Mouse (Mus musculus): ENCODE measurements around the gene Etv6. TPM values are rescaled to one million over a fixed set of nuclear protein-coding genes. Genes with fewer than 3 reads are reported as not detected.

Gene Etv6
- polyA plus RNA-seq, 1 experiment from 2014 or later: 5.3 TPM

GRCm38 (mm10) chr6:134102396-134102795 lies 66.9 kb downstream of the Etv6 start:
- no peak overlapping the region for H3K27ac ChIP-seq (replicated peaks)
- WGBS: 97% methylated on average over 1 of the region's 1 CpGs
- no peak overlapping the region for H3K4me2 ChIP-seq
- H3K9me3 ChIP-seq: no peaks in the 10 kb centered on the region
- ATAC-seq (ENCODE audit: low FRiP score, low read depth): no peak
- no peak overlapping the region for H3K9ac ChIP-seq
- H3K27me3 ChIP-seq: no peaks in the 10 kb centered on the region
- no peak overlapping the region for H3K4me3 ChIP-seq
- no peaks in the 10 kb centered on the region for H3K36me3 ChIP-seq
- H3K4me1 ChIP-seq (replicated peaks): peaks cover 7% of the 10 kb centered on the region

- H3K27me3 ChIP-seq: no peaks in the 10 kb centered on the region
- H3K4me3 ChIP-seq: no peak overlapping the region
- 92% methylated on average over 8 of the region's 8 CpGs for WGBS
- no peak for ATAC-seq (ENCODE audit: low FRiP score, low read depth)
- H3K9ac ChIP-seq: no peak overlapping the region
- no peak overlapping the region for H3K4me2 ChIP-seq
- H3K4me1 ChIP-seq (replicated peaks): peaks cover 7% of the 10 kb centered on the region
- no peak overlapping the region for H3K27ac ChIP-seq (replicated peaks)
- no peaks in the 10 kb centered on the region for H3K36me3 ChIP-seq
- no peaks in the 10 kb centered on the region for H3K9me3 ChIP-seq
Observed at GRCm38 (mm10) chr6:134103519-134103918, 68.0 kb downstream of the Etv6 start.

- H3K27ac ChIP-seq (replicated peaks): no peak overlapping the region
- no peaks in the 10 kb centered on the region for H3K27me3 ChIP-seq
- H3K4me2 ChIP-seq: no peak overlapping the region
- H3K9ac ChIP-seq: no peak overlapping the region
- no peaks in the 10 kb centered on the region for H3K36me3 ChIP-seq
- H3K9me3 ChIP-seq: no peaks in the 10 kb centered on the region
- H3K4me1 ChIP-seq (replicated peaks): peaks cover 7% of the 10 kb centered on the region
- no peak for ATAC-seq (ENCODE audit: low FRiP score, low read depth)
- 64% methylated on average over 15 of the region's 15 CpGs for WGBS
- H3K4me3 ChIP-seq: no peak overlapping the region
Observed at GRCm38 (mm10) chr6:134105514-134106201, 70.2 kb downstream of the Etv6 start.

GRCm38 (mm10) chr6:134107696-134108095 lies 72.2 kb downstream of the Etv6 start:
- H3K9me3 ChIP-seq: no peaks in the 10 kb centered on the region
- H3K4me2 ChIP-seq: no peak overlapping the region
- H3K27ac ChIP-seq (replicated peaks): no peak overlapping the region
- no peak overlapping the region for H3K9ac ChIP-seq
- 77% methylated on average over 7 of the region's 7 CpGs for WGBS
- no peaks in the 10 kb centered on the region for H3K27me3 ChIP-seq
- peaks cover 7% of the 10 kb centered on the region for H3K4me1 ChIP-seq (replicated peaks)
- H3K4me3 ChIP-seq: no peak overlapping the region
- no peaks in the 10 kb centered on the region for H3K36me3 ChIP-seq
- ATAC-seq (ENCODE audit: low FRiP score, low read depth): no peak

- H3K4me1 ChIP-seq (replicated peaks): peaks cover 7% of the 10 kb centered on the region
- H3K27me3 ChIP-seq: no peaks in the 10 kb centered on the region
- H3K9ac ChIP-seq: no peak overlapping the region
- WGBS: 100% methylated on average over 1 of the region's 1 CpGs
- H3K36me3 ChIP-seq: no peaks in the 10 kb centered on the region
- H3K27ac ChIP-seq (replicated peaks): no peak overlapping the region
- no peak for ATAC-seq (ENCODE audit: low FRiP score, low read depth)
- H3K9me3 ChIP-seq: no peaks in the 10 kb centered on the region
- no peak overlapping the region for H3K4me3 ChIP-seq
- H3K4me2 ChIP-seq: no peak overlapping the region
Observed at GRCm38 (mm10) chr6:134109675-134110074, 74.2 kb downstream of the Etv6 start.

- no peak for ATAC-seq (ENCODE audit: low FRiP score, low read depth)
- no peaks in the 10 kb centered on the region for H3K9me3 ChIP-seq
- H3K9ac ChIP-seq: no peak overlapping the region
- no peak overlapping the region for H3K4me3 ChIP-seq
- H3K4me2 ChIP-seq: no peak overlapping the region
- 96% methylated on average over 5 of the region's 5 CpGs for WGBS
- H3K27me3 ChIP-seq: no peaks in the 10 kb centered on the region
- no peak overlapping the region for H3K27ac ChIP-seq (replicated peaks)
- no peaks in the 10 kb centered on the region for H3K36me3 ChIP-seq
- H3K4me1 ChIP-seq (replicated peaks): peaks cover 7% of the 10 kb centered on the region
Observed at GRCm38 (mm10) chr6:134110206-134110605, 74.7 kb downstream of the Etv6 start.

- 95% methylated on average over 8 of the region's 8 CpGs for WGBS
- Histone ChIP-seq H3K27ac (replicated peaks) (no peak overlapping the region), H3K9me3 (no peaks in the 10 kb centered on the region), H3K9ac (no peak overlapping the region), H3K4me1 (replicated peaks) (no peaks in the 10 kb centered on the region), H3K36me3 (no peaks in the 10 kb centered on the region), H3K27me3 (no peaks in the 10 kb centered on the region), H3K4me3 (no peak overlapping the region), H3K4me2 (no peak overlapping the region)
- no peak for ATAC-seq (ENCODE audit: low FRiP score, low read depth)
Observed at GRCm38 (mm10) chr6:134111599-134111998, 76.1 kb downstream of the Etv6 start.

- 96% methylated on average over 8 of the region's 8 CpGs for WGBS
Observed at GRCm38 (mm10) chr6:134112753-134113152, 77.3 kb downstream of the Etv6 start.

GRCm38 (mm10) chr6:134113168-134113567 lies 77.7 kb downstream of the Etv6 start:
- no peaks in the 10 kb centered on the region for H3K36me3 ChIP-seq
- 86% methylated on average over 2 of the region's 2 CpGs for WGBS
- H3K9me3 ChIP-seq: no peaks in the 10 kb centered on the region
- H3K4me3 ChIP-seq: no peak overlapping the region
- H3K9ac ChIP-seq: no peak overlapping the region
- no peaks in the 10 kb centered on the region for H3K4me1 ChIP-seq (replicated peaks)
- H3K27me3 ChIP-seq: no peaks in the 10 kb centered on the region
- H3K27ac ChIP-seq (replicated peaks): no peak overlapping the region
- no peak for ATAC-seq (ENCODE audit: low FRiP score, low read depth)
- H3K4me2 ChIP-seq: no peak overlapping the region

More at GRCm38 (mm10) chr6:134112753-134113152, 77.3 kb downstream of the Etv6 start:
- H3K27ac ChIP-seq (replicated peaks): no peak overlapping the region
- H3K9ac ChIP-seq: no peak overlapping the region
- H3K27me3 ChIP-seq: no peaks in the 10 kb centered on the region
- H3K4me2 ChIP-seq: no peak overlapping the region
- no peaks in the 10 kb centered on the region for H3K9me3 ChIP-seq
- no peak for ATAC-seq (ENCODE audit: low FRiP score, low read depth)
- H3K4me3 ChIP-seq: no peak overlapping the region
- H3K4me1 ChIP-seq (replicated peaks): no peaks in the 10 kb centered on the region
- H3K36me3 ChIP-seq: no peaks in the 10 kb centered on the region

GRCm38 (mm10) chr6:134115219-134115968 lies 79.9 kb downstream of the Etv6 start:
- no peak for ATAC-seq (ENCODE audit: low FRiP score, low read depth)
- Histone ChIP-seq H3K9me3 (no peaks in the 10 kb centered on the region), H3K4me2 (no peak overlapping the region), H3K36me3 (no peaks in the 10 kb centered on the region), H3K27ac (replicated peaks) (no peak overlapping the region), H3K27me3 (no peaks in the 10 kb centered on the region), H3K4me1 (replicated peaks) (0 out of 2 replicates have a peak, but pooled peaks cover 3% of the 10 kb centered on the region), H3K4me3 (no peak overlapping the region), H3K9ac (no peak overlapping the region)
- WGBS: 86% methylated on average over 14 of the region's 14 CpGs

GRCm38 (mm10) chr6:134117380-134117938 lies 82.0 kb downstream of the Etv6 start:
- H3K9ac ChIP-seq: no peak overlapping the region
- WGBS: 93% methylated on average over 13 of the region's 13 CpGs
- 0 out of 2 replicates have a peak, but pooled peaks cover 3% of the 10 kb centered on the region for H3K4me1 ChIP-seq (replicated peaks)
- no peaks in the 10 kb centered on the region for H3K36me3 ChIP-seq
- no peak overlapping the region for H3K27ac ChIP-seq (replicated peaks)
- H3K4me2 ChIP-seq: no peak overlapping the region
- no peaks in the 10 kb centered on the region for H3K9me3 ChIP-seq
- no peak overlapping the region for H3K4me3 ChIP-seq
- no peak for ATAC-seq (ENCODE audit: low FRiP score, low read depth)
- no peaks in the 10 kb centered on the region for H3K27me3 ChIP-seq

- 0 out of 2 replicates have a peak, but pooled peaks cover 3% of the 10 kb centered on the region for H3K4me1 ChIP-seq (replicated peaks)
- ATAC-seq (ENCODE audit: low FRiP score, low read depth): no peak
- no peak overlapping the region for H3K27ac ChIP-seq (replicated peaks)
- no peaks in the 10 kb centered on the region for H3K36me3 ChIP-seq
- WGBS: 80% methylated on average over 5 of the region's 5 CpGs
- H3K4me2 ChIP-seq: no peak overlapping the region
- H3K9me3 ChIP-seq: no peaks in the 10 kb centered on the region
- no peaks in the 10 kb centered on the region for H3K27me3 ChIP-seq
- H3K9ac ChIP-seq: no peak overlapping the region
- H3K4me3 ChIP-seq: no peak overlapping the region
Observed at GRCm38 (mm10) chr6:134118506-134118905, 83.0 kb downstream of the Etv6 start.
